ENCODE assay signal across 23 mouse cellular contexts in the genomic region with DNA sequence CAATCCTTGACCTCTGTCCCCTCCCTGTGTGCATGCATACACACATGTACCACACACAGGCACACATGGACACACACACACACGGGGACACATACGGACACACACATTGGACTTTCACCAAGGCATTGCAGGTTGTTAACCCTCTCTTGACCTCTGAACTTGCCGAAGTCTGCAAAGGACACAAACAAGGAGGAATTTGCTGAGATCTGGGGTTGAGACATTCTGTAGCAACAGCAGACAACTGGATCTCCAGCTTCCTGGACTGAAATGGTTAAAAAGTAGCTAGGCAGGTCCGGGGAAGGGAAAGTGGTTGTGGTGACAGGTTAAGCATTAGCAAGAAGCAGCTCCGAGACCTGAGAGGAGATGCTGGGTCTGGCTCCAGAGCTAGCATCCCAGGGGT. TPM values are rescaled to one million over a fixed set of nuclear protein-coding genes. Genes with fewer than 3 reads are reported as not detected.
DNase-seq lines count a peak whose midpoint lies in the region; ATAC-seq and TF ChIP-seq lines count a peak whose summit lies in the region.
"Had no signal": no experiment of that assay in that cellular context is flagged by ENCODE, and none has a peak within 500 bp of the region (broad histone marks: within the 10 kb centered on the region; RNA-seq: fewer than 3 reads in every experiment).

No protein-coding gene starts in this region.

- H3K4me2 ChIP-seq in embryonic facial prominence, embryonic 14.5 days (ENCODE audit: low read depth, low read length): no peak overlapping the region
- no peak overlapping the region for H3K4me2 ChIP-seq in liver, postnatal 0 days (ENCODE audit: low read depth, low read length)
- no peak overlapping the region for H3K4me2 ChIP-seq in kidney, embryonic 15.5 days
- no peak overlapping the region for H3K4me2 ChIP-seq in stomach, postnatal 0 days (replicated peaks; ENCODE audit: low read depth)
- H3K4me2 ChIP-seq: heart, embryonic 15.5 days; limb, embryonic 13.5 days; midbrain, embryonic 12.5 days; neural tube, embryonic 15.5 days had no signal

- peak overlapping the region; percentile 33; the same call in 1 of the 2 replicates for H3K27ac ChIP-seq in embryonic facial prominence, embryonic 14.5 days (replicated peaks; ENCODE audit: low read depth, low read length)
- H3K27ac ChIP-seq in embryonic facial prominence, embryonic 10.5 days (replicated peaks): no peak overlapping the region
- no peak overlapping the region for H3K27ac ChIP-seq in liver, adult 2 months (replicated peaks; ENCODE audit: insufficient read depth, low read depth, low read length)
- H3K27ac ChIP-seq in liver, postnatal 0 days (ENCODE audit: low read depth): no peak overlapping the region
- H3K27ac ChIP-seq in kidney, embryonic 15.5 days: peak overlapping the region; percentile 56
- H3K27ac ChIP-seq in stomach, postnatal 0 days (replicated peaks): no peak overlapping the region
- H3K27ac ChIP-seq: hindbrain, embryonic 10.5 days; hindbrain, postnatal 0 days; limb, embryonic 13.5 days; liver, embryonic 14.5 days; midbrain, embryonic 12.5 days; neural tube, embryonic 15.5 days had no signal

- ATAC-seq in embryonic facial prominence, embryonic 14.5 days (ENCODE audit: low read depth): no peak
- ATAC-seq in liver, postnatal 0 days: no peak
- ATAC-seq in kidney, embryonic 15.5 days (replicated peaks; ENCODE audit: low FRiP score): peak; percentile 38; the same call in 1 of the 2 replicates
- ATAC-seq in stomach, postnatal 0 days (ENCODE audit: low FRiP score, low TSS enrichment): no peak
- ATAC-seq: hindbrain, postnatal 0 days; intestine, embryonic 16.5 days had no signal

- TF ChIP-seq EP300 in liver, postnatal 0 days (IDR thresholded peaks at IDR 0.05; ENCODE audit: low read depth): no peak
- no peak for TF ChIP-seq EP300 in stomach, postnatal 0 days (optimal IDR thresholded peaks at IDR 0.05)

- H3K36me3 ChIP-seq in embryonic facial prominence, embryonic 14.5 days (ENCODE audit: control insufficient read depth, insufficient read depth, low read length): no peaks in the 10 kb centered on the region
- H3K36me3 ChIP-seq in embryonic facial prominence, embryonic 10.5 days (replicated peaks): no peaks in the 10 kb centered on the region
- no peaks in the 10 kb centered on the region for H3K36me3 ChIP-seq in liver, adult 2 months (ENCODE audit: control insufficient read depth, insufficient read depth, low read length)
- no peaks in the 10 kb centered on the region for H3K36me3 ChIP-seq in liver, postnatal 0 days (replicated peaks; ENCODE audit: insufficient read depth, low read length)
- no peaks in the 10 kb centered on the region for H3K36me3 ChIP-seq in kidney, embryonic 15.5 days
- no peaks in the 10 kb centered on the region for H3K36me3 ChIP-seq in stomach, postnatal 0 days (ENCODE audit: control insufficient read depth, insufficient read depth, low read length)
- H3K36me3 ChIP-seq: heart, embryonic 15.5 days; hindbrain, embryonic 10.5 days; limb, embryonic 13.5 days; midbrain, embryonic 12.5 days; neural tube, embryonic 15.5 days had no signal

- H3K9me3 ChIP-seq in embryonic facial prominence, embryonic 14.5 days (ENCODE audit: control insufficient read depth, low read length): no peaks in the 10 kb centered on the region
- no peaks in the 10 kb centered on the region for H3K9me3 ChIP-seq in embryonic facial prominence, embryonic 10.5 days
- no peaks in the 10 kb centered on the region for H3K9me3 ChIP-seq in liver, postnatal 0 days (ENCODE audit: low read length)
- no peaks in the 10 kb centered on the region for H3K9me3 ChIP-seq in kidney, embryonic 15.5 days (replicated peaks)
- H3K9me3 ChIP-seq in stomach, postnatal 0 days (ENCODE audit: control insufficient read depth, low read length): no peaks in the 10 kb centered on the region
- H3K9me3 ChIP-seq: heart, embryonic 15.5 days; hindbrain, embryonic 10.5 days; limb, embryonic 13.5 days; midbrain, embryonic 12.5 days; neural tube, embryonic 15.5 days had no signal

- no peaks in the 10 kb centered on the region for H3K79me2 ChIP-seq in liver, adult 2 months (ENCODE audit: control insufficient read depth, insufficient read depth, low read length)

- 49% methylated on average over 5 of the region's 5 CpGs for WGBS in embryonic facial prominence, embryonic 14.5 days
- WGBS in embryonic facial prominence, embryonic 10.5 days: 54% methylated on average over 5 of the region's 5 CpGs
- 32% methylated on average over 5 of the region's 5 CpGs for WGBS in liver, adult 2 months
- WGBS in liver, postnatal 0 days (ENCODE audit: insufficient replicate concordance): 52% methylated on average over 5 of the region's 5 CpGs
- WGBS in kidney, embryonic 15.5 days: 38% methylated on average over 5 of the region's 5 CpGs
- 34% methylated on average over 5 of the region's 5 CpGs for WGBS in stomach, postnatal 0 days

- no peak for TF ChIP-seq POLR2A in liver, adult 2 months (IDR thresholded peaks at IDR 0.05; ENCODE audit: extremely low read depth, insufficient read depth, low read length)

- H3K4me1 ChIP-seq in embryonic facial prominence, embryonic 14.5 days (ENCODE audit: control insufficient read depth, insufficient read depth, low read length): peaks cover 5% of the 10 kb centered on the region; the same call in 1 of the 2 replicates
- H3K4me1 ChIP-seq in embryonic facial prominence, embryonic 10.5 days: peaks cover 13% of the 10 kb centered on the region
- peaks cover 10% of the 10 kb centered on the region; the same call in 1 of the 2 replicates for H3K4me1 ChIP-seq in liver, adult 2 months (ENCODE audit: control insufficient read depth, insufficient read depth, low read length)
- 0 out of 2 replicates have a peak, but pooled peaks cover 2% of the 10 kb centered on the region for H3K4me1 ChIP-seq in liver, postnatal 0 days (ENCODE audit: insufficient read depth)
- peaks cover 23% of the 10 kb centered on the region for H3K4me1 ChIP-seq in kidney, embryonic 15.5 days
- H3K4me1 ChIP-seq in stomach, postnatal 0 days (replicated peaks; ENCODE audit: control insufficient read depth, insufficient read depth): no peaks in the 10 kb centered on the region; the same call in 1 of the 2 replicates
- H3K4me1 ChIP-seq: hindbrain, embryonic 10.5 days; midbrain, embryonic 12.5 days; neural tube, embryonic 15.5 days had no signal

- no peak overlapping the region for H3K9ac ChIP-seq in embryonic facial prominence, embryonic 14.5 days (ENCODE audit: low read depth, low read length)
- H3K9ac ChIP-seq in liver, adult 2 months (ENCODE audit: low read depth, low read length): no peak overlapping the region
- H3K9ac ChIP-seq in liver, postnatal 0 days (replicated peaks): no peak overlapping the region
- H3K9ac ChIP-seq in kidney, embryonic 15.5 days: no peak overlapping the region
- H3K9ac ChIP-seq in stomach, postnatal 0 days (ENCODE audit: low read length): no peak overlapping the region
- H3K9ac ChIP-seq: heart, embryonic 15.5 days; limb, embryonic 13.5 days; liver, embryonic 14.5 days; midbrain, embryonic 12.5 days; neural tube, embryonic 15.5 days had no signal

- peak; percentile 18 for DNase-seq in embryonic facial prominence, embryonic 14.5 days (ENCODE audit: low spot score)
- no peak for DNase-seq in embryonic facial prominence, embryonic 10.5 days (ENCODE audit: low spot score)
- peak; percentile 39 for DNase-seq in liver, adult 2 months (ENCODE audit: extremely low read depth, low read depth, low spot score)
- DNase-seq in liver, postnatal 0 days: no peak
- DNase-seq in kidney, postnatal 36 days: peak; percentile 65 to 91
- no peak for DNase-seq in layer of hippocampus, adult 8-10 months (ENCODE audit: low spot score in 2 of 2)
- DNase-seq in stomach, postnatal 0 days (ENCODE audit: low spot score): no peak
- DNase-seq: adrenal gland, postnatal 25 days; cerebellum, adult 9-10 months; gastrocnemius, postnatal 25 days; lung, postnatal 10 days; spleen, adult 18-20 months; thymus, postnatal 14 days had no signal

- no peak overlapping the region for H3K4me3 ChIP-seq in embryonic facial prominence, embryonic 14.5 days (ENCODE audit: low read depth, low read length)
- H3K4me3 ChIP-seq in embryonic facial prominence, embryonic 10.5 days: no peak overlapping the region
- H3K4me3 ChIP-seq in liver, adult 2 months (ENCODE audit: insufficient read depth, low read depth, low read length): no peak overlapping the region
- no peak overlapping the region for H3K4me3 ChIP-seq in liver, postnatal 0 days (ENCODE audit: low read depth, low read length)
- no peak overlapping the region for H3K4me3 ChIP-seq in kidney, embryonic 15.5 days (replicated peaks)
- no peak overlapping the region for H3K4me3 ChIP-seq in stomach, postnatal 0 days (ENCODE audit: low read depth, low read length)
- H3K4me3 ChIP-seq: heart, embryonic 15.5 days; hindbrain, embryonic 10.5 days; limb, embryonic 13.5 days; midbrain, embryonic 12.5 days; neural tube, embryonic 15.5 days had no signal

- no peak for TF ChIP-seq CTCF in liver, adult 2 months (IDR thresholded peaks at IDR 0.05; ENCODE audit: low read depth, low read length)
- TF ChIP-seq CTCF in liver, postnatal 0 days (IDR thresholded peaks at IDR 0.05; ENCODE audit: low read depth): no peak
- TF ChIP-seq CTCF in stomach, postnatal 0 days (IDR thresholded peaks at IDR 0.05; ENCODE audit: low read depth): no peak

- no peaks in the 10 kb centered on the region for H3K27me3 ChIP-seq in embryonic facial prominence, embryonic 14.5 days (replicated peaks; ENCODE audit: control insufficient read depth, insufficient read depth, low read length)
- no peaks in the 10 kb centered on the region for H3K27me3 ChIP-seq in embryonic facial prominence, embryonic 10.5 days (replicated peaks; ENCODE audit: low read depth, poor library complexity, severe bottlenecking)
- no peaks in the 10 kb centered on the region for H3K27me3 ChIP-seq in liver, adult 2 months (ENCODE audit: control insufficient read depth, insufficient read depth, low read length)
- no peaks in the 10 kb centered on the region for H3K27me3 ChIP-seq in liver, postnatal 0 days (ENCODE audit: insufficient read depth, low read length)
- H3K27me3 ChIP-seq in kidney, embryonic 15.5 days: no peaks in the 10 kb centered on the region
- no peaks in the 10 kb centered on the region for H3K27me3 ChIP-seq in stomach, postnatal 0 days (ENCODE audit: control insufficient read depth, insufficient read depth, low read length)
- H3K27me3 ChIP-seq: heart, embryonic 15.5 days; limb, embryonic 13.5 days; midbrain, embryonic 12.5 days; neural tube, embryonic 15.5 days had no signal

RNA-seq across cellular contexts. Expression of gene Kcnj15, which starts 16.7 kb away (rescaled TPM):
- polyA plus RNA-seq in embryonic facial prominence, embryonic 14.5 days (2014; fragmentation: Nextera tagmentation; extraction: Ambion mirVana): 2.4 and 2.7 TPM in 2 replicates
- polyA plus RNA-seq in embryonic facial prominence, embryonic 10.5 days (2016; fragmentation: Nextera tagmentation; extraction: Ambion mirVana): 0.33 and 0.45 TPM in 2 replicates
- total RNA-seq in liver, adult 2 months (2014; rRNA removed): 0.18 and 0.27 TPM in 2 replicates
- polyA plus RNA-seq in liver, adult 2 months (2012; rRNA removed): 0.04 and 0.06 TPM in 2 replicates
- 0.07 and 0.25 TPM in 2 replicates for polyA plus RNA-seq in liver, postnatal 0 days (2015; fragmentation: Nextera tagmentation; extraction: Ambion mirVana)
- polyA plus RNA-seq in kidney, embryonic 15.5 days (2015; fragmentation: Nextera tagmentation; extraction: Ambion mirVana): 2.4 and 2.7 TPM in 2 replicates
- total RNA-seq in layer of hippocampus, adult 8-10 months (2022): 1 to 10 TPM in 2 of 4 experiments, under 1 TPM in 2; 0.12 to 6.0 (median 3.1) TPM
- 10.5 and 10.6 TPM in 2 replicates for polyA plus RNA-seq in stomach, postnatal 0 days (2015; fragmentation: Nextera tagmentation; extraction: Ambion mirVana)
- total RNA-seq: megakaryocyte, adult 5-6 weeks had no signal

Comparison
In these comparisons a context has a peak if more than half of its experiments do, and no peak if none do; other contexts are left out.
1. DNase-seq: peak in embryonic facial prominence, embryonic 14.5 days (single experiment), liver, adult 2 months (single experiment) and kidney, postnatal 36 days (2 of 2); none in embryonic facial prominence, embryonic 10.5 days (single experiment), liver, postnatal 0 days (single experiment), layer of hippocampus, adult 8-10 months (0 of 2) and stomach, postnatal 0 days (single experiment).
2. H3K27ac ChIP-seq: peak in embryonic facial prominence, embryonic 14.5 days (single experiment) and kidney, embryonic 15.5 days (single experiment); none in embryonic facial prominence, embryonic 10.5 days (single experiment), liver, adult 2 months (single experiment), liver, postnatal 0 days (single experiment) and stomach, postnatal 0 days (single experiment).